Mouse (Mus musculus): ENCODE measurements around the gene AU018091. TPM values are rescaled to one million over a fixed set of nuclear protein-coding genes. Genes with fewer than 3 reads are reported as not detected.
A peak's percentile ranks its signal among the peaks of the same experiment; 100 is the strongest.
"Not testable (repeated sequence)": the region's sequence is repeated elsewhere in the genome, so short reads cannot be mapped to it uniquely, and the experiment has no call there.

AU018091 gene
- polyA plus RNA-seq, 1 experiment = not detected

DNA sequence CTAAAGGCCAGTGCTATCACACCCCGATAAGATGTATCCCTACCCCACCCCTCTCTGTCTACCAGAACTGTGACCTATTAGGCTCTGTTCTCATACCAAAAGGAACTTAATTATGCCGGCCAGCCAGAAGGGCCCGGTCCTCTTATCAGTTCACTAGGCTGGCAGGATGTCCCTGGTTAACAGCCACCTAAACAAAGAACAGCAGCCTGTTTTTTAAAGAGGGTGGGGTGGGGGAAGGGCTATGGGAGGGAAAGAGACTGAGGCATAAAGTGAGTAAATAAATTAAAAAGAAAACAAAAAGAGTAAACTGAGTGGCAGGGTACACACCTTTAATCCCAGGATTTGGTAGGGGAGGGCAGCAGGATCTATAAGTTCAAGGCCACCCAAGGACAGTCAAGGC lies 34.9 kb upstream of the AU018091 start:
- no peaks in the 10 kb centered on the region for H3K4me1 ChIP-seq (ENCODE audit: control insufficient read depth, insufficient read depth, low read length)

DNA sequence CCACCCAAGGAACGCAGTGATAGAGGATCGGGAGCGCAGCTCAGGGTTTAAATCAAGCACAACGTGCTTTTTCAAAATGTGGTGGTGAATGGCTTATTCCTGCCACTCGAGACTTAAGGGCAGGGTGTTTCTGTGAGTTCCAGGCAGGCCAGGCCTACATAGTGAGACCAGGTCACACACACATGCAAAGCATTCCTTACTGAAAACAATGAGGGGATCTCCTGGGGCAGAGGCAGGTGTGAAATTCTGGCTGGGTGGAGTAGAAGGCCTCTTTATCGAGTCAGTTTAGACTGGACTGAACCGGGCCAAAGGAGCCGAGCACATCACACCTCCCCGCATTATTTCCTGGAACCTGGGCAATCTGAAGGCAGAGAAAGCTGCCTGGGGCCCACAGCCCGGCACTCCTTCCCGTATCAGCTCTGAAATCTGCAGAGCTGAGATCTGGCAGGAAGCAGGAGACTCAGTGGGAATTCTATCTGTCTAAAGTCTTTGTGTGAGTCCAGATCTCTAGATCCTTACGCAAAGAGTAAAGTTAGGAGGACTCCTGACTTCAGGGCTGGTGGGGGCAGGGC lies 32.2 kb upstream of the AU018091 start:
- Histone ChIP-seq H3K4me1 (ENCODE audit: control insufficient read depth, insufficient read depth, low read length) (no peaks in the 10 kb centered on the region), H3K4me3 (ENCODE audit: insufficient read depth, low read length) (no peak overlapping the region), H3K27ac (ENCODE audit: insufficient read depth, low read length) (no peak overlapping the region)
- TF ChIP-seq CTCF (IDR thresholded peaks at IDR 0.05; ENCODE audit: extremely low read depth, insufficient read depth, low read length) (no peak), POLR2A (IDR thresholded peaks at IDR 0.05; ENCODE audit: extremely low read depth, insufficient read depth, low read length) (no peak)

More for the DNA sequence above, 34.9 kb upstream of the AU018091 start:
- TF ChIP-seq CTCF (IDR thresholded peaks at IDR 0.05; ENCODE audit: extremely low read depth, insufficient read depth, low read length) (no peak), POLR2A (IDR thresholded peaks at IDR 0.05; ENCODE audit: extremely low read depth, insufficient read depth, low read length) (no peak)
- no peak overlapping the region for H3K4me3 ChIP-seq (ENCODE audit: insufficient read depth, low read length)
- no peak overlapping the region for H3K27ac ChIP-seq (ENCODE audit: insufficient read depth, low read length)

DNA sequence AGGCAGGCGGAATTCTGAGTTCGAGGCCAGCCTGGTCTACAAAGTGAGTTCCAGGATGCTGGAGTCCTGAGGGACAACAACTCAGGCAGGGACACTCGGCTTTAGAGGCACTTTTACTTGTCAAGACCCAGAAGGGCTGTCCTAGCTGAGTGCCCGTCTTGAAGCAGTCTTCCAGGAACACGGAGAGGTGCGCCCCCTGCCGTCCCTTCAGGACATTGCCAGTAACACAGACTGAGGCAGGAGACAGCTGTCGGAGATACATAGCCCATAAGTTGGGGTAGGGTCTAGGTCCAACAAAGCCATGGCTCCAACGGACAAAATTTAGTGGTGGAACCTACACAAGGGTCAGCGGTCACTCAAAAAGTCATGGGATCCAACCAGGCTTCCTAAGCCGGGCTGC lies 29.9 kb upstream of the AU018091 start:
- no peak for TF ChIP-seq CTCF (IDR thresholded peaks at IDR 0.05; ENCODE audit: extremely low read depth, insufficient read depth, low read length)
- no peak for TF ChIP-seq POLR2A (IDR thresholded peaks at IDR 0.05; ENCODE audit: extremely low read depth, insufficient read depth, low read length)
- Histone ChIP-seq H3K4me3 (ENCODE audit: insufficient read depth, low read length) (no peak overlapping the region), H3K27ac (ENCODE audit: insufficient read depth, low read length) (no peak overlapping the region), H3K4me1 (ENCODE audit: control insufficient read depth, insufficient read depth, low read length) (no peaks in the 10 kb centered on the region)

DNA sequence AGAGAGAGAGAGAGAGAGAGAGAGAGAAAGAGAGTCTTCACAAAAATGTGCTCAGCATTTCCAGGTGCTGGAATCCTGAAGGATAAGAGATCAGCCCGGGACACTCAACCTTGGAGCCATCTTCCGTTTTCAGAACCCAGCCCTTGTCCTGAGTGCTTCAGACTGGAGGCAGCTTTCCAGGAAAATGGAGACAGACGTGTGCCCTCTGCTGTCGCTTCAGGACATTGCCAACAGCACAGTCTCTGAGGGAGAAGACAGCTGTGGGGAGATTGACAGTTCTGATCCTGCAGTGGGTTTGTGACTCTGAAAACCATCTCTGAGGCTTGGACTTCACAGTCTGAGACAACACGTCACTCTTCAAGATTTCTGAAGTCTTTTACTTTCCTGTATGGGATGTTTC lies 26.8 kb upstream of the AU018091 start:
- H3K4me1 ChIP-seq (ENCODE audit: control insufficient read depth, insufficient read depth, low read length) = no peaks in the 10 kb centered on the region
- H3K4me3 ChIP-seq (ENCODE audit: insufficient read depth, low read length) = no peak overlapping the region
- TF ChIP-seq CTCF (IDR thresholded peaks at IDR 0.05; ENCODE audit: extremely low read depth, insufficient read depth, low read length) (no peak), POLR2A (IDR thresholded peaks at IDR 0.05; ENCODE audit: extremely low read depth, insufficient read depth, low read length) (no peak)
- H3K27ac ChIP-seq (ENCODE audit: insufficient read depth, low read length) = no peak overlapping the region

DNA sequence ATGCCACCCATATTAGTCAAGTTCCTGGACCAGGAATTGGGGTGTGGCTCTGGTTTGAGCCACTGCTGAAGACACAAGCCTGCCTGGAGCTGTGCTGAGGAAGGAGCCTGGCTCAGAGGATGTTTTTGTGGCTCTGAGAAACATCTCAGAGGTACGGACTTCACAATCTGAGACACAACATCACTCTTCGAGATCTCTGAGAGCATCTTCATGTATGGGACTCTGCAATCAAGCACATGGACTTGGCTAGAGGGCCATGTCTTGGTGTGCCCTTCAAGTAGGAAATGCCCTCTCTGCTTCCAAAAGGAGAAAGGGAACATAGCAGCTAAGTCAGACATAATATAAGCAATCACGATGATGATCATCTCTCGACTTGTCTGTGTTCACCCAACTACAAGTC lies 25.5 kb upstream of the AU018091 start:
- Histone ChIP-seq H3K4me3 (ENCODE audit: insufficient read depth, low read length) (no peak overlapping the region), H3K4me1 (ENCODE audit: control insufficient read depth, insufficient read depth, low read length) (no peaks in the 10 kb centered on the region), H3K27ac (ENCODE audit: insufficient read depth, low read length) (no peak overlapping the region)
- TF ChIP-seq POLR2A (IDR thresholded peaks at IDR 0.05; ENCODE audit: extremely low read depth, insufficient read depth, low read length) = no peak

DNA sequence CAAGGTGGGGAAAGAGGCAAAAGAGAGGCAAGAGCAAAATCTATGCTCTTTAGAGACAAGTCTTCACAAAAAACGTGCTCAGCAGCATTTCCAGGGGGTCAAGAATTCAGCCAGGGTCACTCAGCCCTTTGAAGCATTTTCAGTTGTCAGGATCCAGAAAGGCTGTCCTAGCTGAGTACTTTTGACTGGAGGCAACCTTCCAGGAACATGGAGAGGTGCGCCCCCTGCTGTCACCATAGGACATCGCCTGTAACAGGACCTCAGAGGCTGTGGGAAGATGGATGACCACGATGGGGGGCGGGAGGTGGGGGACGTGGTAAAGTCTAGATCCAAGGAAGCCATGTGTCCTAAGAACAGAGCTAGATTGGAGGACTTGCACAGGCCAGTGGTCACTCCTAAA lies 24.9 kb upstream of the AU018091 start:
- no peak overlapping the region for H3K27ac ChIP-seq (ENCODE audit: insufficient read depth, low read length)
- TF ChIP-seq POLR2A (IDR thresholded peaks at IDR 0.05; ENCODE audit: extremely low read depth, insufficient read depth, low read length) (no peak), CTCF (IDR thresholded peaks at IDR 0.05; ENCODE audit: extremely low read depth, insufficient read depth, low read length) (peak; percentile 40)

DNA sequence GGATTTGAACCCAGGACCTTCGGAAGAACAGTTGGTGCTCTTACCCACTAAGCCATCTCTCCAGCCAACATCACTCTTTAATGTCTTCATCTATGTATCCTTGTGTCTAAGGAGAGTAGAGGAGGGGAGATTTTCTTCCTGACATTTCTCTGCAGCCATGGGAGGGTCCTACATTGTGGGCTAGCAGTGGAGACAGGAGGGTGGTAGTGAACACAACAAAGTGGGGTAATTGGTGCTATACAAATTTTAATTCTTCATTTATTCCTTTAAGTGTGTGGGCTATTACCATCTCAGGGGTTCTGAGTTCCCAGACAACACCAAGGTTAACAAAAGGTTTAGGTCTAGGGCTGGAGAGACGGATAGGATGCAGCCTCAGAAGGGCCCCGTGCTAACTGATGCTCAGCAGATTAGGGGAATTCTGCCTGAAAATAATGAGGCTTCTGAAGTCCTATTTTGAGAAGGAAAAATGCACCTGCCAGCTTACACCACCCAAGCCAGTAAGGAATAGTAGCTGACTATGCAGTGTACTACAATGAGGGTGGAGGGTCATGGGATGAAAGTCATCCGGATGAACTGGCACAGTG lies 24.1 kb upstream of the AU018091 start:
- Histone ChIP-seq H3K4me1 (ENCODE audit: control insufficient read depth, insufficient read depth, low read length) (no peaks in the 10 kb centered on the region), H3K4me3 (ENCODE audit: insufficient read depth, low read length) (no peak overlapping the region), H3K27ac (ENCODE audit: insufficient read depth, low read length) (no peak overlapping the region)
- TF ChIP-seq POLR2A (IDR thresholded peaks at IDR 0.05; ENCODE audit: extremely low read depth, insufficient read depth, low read length) (no peak), CTCF (IDR thresholded peaks at IDR 0.05; ENCODE audit: extremely low read depth, insufficient read depth, low read length) (no peak)

More for the DNA sequence above, 24.9 kb upstream of the AU018091 start:
- Histone ChIP-seq H3K4me1 (ENCODE audit: control insufficient read depth, insufficient read depth, low read length) (no peaks in the 10 kb centered on the region), H3K4me3 (ENCODE audit: insufficient read depth, low read length) (no peak overlapping the region)

DNA sequence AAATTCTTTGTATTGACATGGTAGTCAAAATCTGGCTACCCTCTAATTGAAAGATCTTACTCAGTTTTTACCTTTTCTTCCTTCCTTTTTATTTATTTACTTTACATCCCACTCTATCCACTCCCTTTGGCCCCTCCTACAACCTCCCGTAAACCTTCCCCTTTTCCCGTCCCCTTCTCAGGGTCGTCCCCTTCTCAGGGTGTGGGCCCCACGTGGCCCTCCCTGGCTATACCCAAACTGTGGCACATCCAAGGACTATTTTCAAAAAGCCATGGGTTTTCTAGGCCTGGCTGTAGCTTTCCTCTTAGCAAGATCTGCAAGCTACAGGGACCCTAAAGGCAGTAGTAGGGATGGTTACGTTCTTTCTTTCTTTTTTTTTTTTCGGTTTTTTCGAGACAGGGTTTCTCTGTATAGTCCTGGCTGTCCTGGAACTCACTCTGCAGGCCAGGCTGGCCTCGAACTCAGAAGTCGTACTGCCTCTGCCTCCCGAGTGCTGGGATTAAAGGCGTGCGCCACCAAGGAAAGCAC lies 23.0 kb upstream of the AU018091 start:
- H3K4me1 ChIP-seq (ENCODE audit: control insufficient read depth, insufficient read depth, low read length) = no peaks in the 10 kb centered on the region
- H3K4me3 ChIP-seq (ENCODE audit: insufficient read depth, low read length) = no peak overlapping the region
- no peak overlapping the region for H3K27ac ChIP-seq (ENCODE audit: insufficient read depth, low read length)
- no peak for TF ChIP-seq POLR2A (IDR thresholded peaks at IDR 0.05; ENCODE audit: extremely low read depth, insufficient read depth, low read length)
- TF ChIP-seq CTCF (IDR thresholded peaks at IDR 0.05; ENCODE audit: extremely low read depth, insufficient read depth, low read length) = no peak

DNA sequence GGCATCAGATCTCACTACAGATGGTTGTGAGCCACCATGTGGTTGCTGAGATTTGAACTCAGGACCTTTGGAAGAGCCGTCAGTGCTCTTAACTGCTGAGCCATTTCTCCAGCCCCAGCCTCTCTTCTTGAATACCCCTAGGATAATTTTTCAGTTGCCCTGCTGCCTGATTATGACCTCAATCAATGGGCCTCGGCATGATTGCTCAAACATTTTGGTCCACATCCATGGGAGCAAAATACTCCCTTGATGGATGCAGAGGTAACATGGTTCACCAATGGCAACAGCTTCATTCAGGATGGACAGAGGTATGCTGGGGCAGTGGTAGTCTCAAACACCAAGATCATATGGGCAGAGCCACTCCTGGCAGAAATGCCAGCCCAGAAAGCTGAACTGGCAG lies 17.7 kb upstream of the AU018091 start:
- not testable (repeated sequence) for H3K4me1 ChIP-seq (ENCODE audit: control insufficient read depth, insufficient read depth, low read length); H3K27ac ChIP-seq (ENCODE audit: insufficient read depth, low read length); H3K4me3 ChIP-seq (ENCODE audit: insufficient read depth, low read length)

DNA sequence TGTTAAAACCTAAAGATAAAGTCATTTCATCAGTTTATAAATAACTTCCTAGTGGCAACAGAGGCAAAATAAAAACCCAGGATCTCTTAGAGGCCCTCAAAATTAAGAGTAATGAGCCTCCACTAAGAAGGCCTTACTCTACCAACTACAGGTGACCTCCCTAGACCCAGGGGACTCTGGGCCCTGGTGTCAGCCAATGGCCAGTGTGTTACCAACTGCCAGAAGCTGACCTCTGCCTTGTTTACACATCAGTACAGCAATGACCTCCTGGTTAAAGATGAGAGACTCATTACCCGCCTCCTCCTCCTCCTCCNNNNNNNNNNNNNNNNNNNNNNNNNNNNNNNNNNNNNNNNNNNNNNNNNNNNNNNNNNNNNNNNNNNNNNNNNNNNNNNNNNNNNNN lies 17.1 kb upstream of the AU018091 start:
- TF ChIP-seq CTCF (IDR thresholded peaks at IDR 0.05; ENCODE audit: extremely low read depth, insufficient read depth, low read length) (no peak), POLR2A (IDR thresholded peaks at IDR 0.05; ENCODE audit: extremely low read depth, insufficient read depth, low read length) (no peak)
- Histone ChIP-seq H3K27ac (ENCODE audit: insufficient read depth, low read length) (no peak overlapping the region), H3K4me3 (ENCODE audit: insufficient read depth, low read length) (no peak overlapping the region), H3K4me1 (ENCODE audit: control insufficient read depth, insufficient read depth, low read length) (no peaks in the 10 kb centered on the region)

Data from cortical plate, adult 2 months (tissue).